Mouse (Mus musculus) neural tube, embryonic 11.5 days (tissue): Measurements from ENCODE around the gene Gm9918. TPM values are rescaled to one million over a fixed set of nuclear protein-coding genes. Genes with fewer than 3 reads are reported as not detected.

Experiments
- ATAC-seq: fragments of 200-750 bp; cut with Nextera tagmentation; 2 replicates; pipeline ENCODE4 v1.8.0; 2017; ENCODE audit warnings: moderate number of reproducible peaks, mild to moderate bottlenecking, moderate TSS enrichment, moderate library complexity; ENCODE audit not compliant: insufficient read depth, low FRiP score, low TSS enrichment
- DNase-seq: peaks from one replicate; pipeline ENCODE4 v3.0.0-alpha.2; 2015; ENCODE audit warnings: low spot score
- H3K27ac ChIP-seq: fragments of 300-500 bp; sonication (generic); 2 replicates; pipeline ENCODE4 v1.5.1; 2014; ENCODE audit warnings: low read depth, mild to moderate bottlenecking, low read length
- H3K27me3 ChIP-seq: fragments of 300-500 bp; sonication (generic); 2 replicates; pipeline ENCODE4 v1.6.1; 2014; ENCODE audit warnings: mild to moderate bottlenecking, low read length, mixed read lengths; ENCODE audit not compliant: control insufficient read depth, insufficient read depth
- H3K36me3 ChIP-seq: fragments of 300-500 bp; sonication (generic); 2 replicates; pipeline ENCODE4 v1.6.1; 2014; ENCODE audit warnings: mild to moderate bottlenecking, low read length, moderate library complexity, mixed read lengths; ENCODE audit not compliant: control insufficient read depth, insufficient read depth
- H3K4me1 ChIP-seq: fragments of 300-500 bp; sonication (generic); 2 replicates; pipeline ENCODE4 v1.6.1; 2014; ENCODE audit warnings: low read length, mixed read lengths; ENCODE audit not compliant: control insufficient read depth, insufficient read depth
- H3K4me2 ChIP-seq: fragments of 300-500 bp; sonication (generic); 2 replicates; pipeline ENCODE4 v1.6.1; 2014; ENCODE audit warnings: low read depth, mild to moderate bottlenecking, moderate library complexity
- H3K4me3 ChIP-seq: fragments of 300-500 bp; sonication (generic); 2 replicates; pipeline ENCODE4 v1.5.1; 2014; ENCODE audit warnings: low read depth, low read length
- H3K9ac ChIP-seq: fragments of 300-500 bp; sonication (generic); 2 replicates; pipeline ENCODE4 v1.6.1; 2014; ENCODE audit warnings: mild to moderate bottlenecking, low read length
- H3K9me3 ChIP-seq: fragments of 300-500 bp; sonication (generic); 2 replicates; pipeline ENCODE4 v1.6.1; 2016; ENCODE audit warnings: low read length; ENCODE audit not compliant: control insufficient read depth
- WGBS: fragments of 180-500 bp; shearing (Covaris S2); extraction: QIAGEN DNeasy Blood & Tissue Kit; methylation state at CpG from one replicate; pipeline ENCODE4 v1.1.7; 2014; 5-methylcytosine and 5-hydroxymethylcytosine counted together
- polyA plus RNA-seq: library from polyadenylated mRNA; unstranded; fragments of >200 nt; fragmentation: Nextera tagmentation; extraction: Ambion mirVana; gene quantifications from 2 replicates; pipeline ENCODE4 v1.2.1, GENCODE M21; 2014

Gene Gm9918
- polyA plus RNA-seq, 1 experiment from 2014 or later, result 0.20 TPM

DNA sequence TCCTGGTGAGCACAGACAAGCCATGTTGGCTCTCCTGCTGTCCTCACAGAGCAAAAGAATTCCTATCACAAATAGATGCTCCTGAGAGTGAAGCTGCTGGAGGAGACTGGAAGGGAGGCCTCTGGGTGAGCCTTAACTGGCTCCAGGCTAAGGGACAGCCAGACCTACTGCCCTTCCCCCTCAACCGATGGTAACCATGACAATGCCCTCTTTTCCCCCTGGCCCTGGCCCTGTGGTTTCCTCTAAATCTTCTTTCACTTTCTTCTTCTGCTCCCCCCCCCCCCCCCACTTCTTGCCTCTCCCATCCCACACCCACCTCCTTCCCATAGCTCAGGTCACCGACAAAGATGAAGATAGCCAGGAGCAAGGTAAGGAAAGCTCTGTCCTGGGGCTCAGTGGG is 36.5 kb upstream of the Gm9918 start:
- no peaks in the 10 kb centered on the region for H3K27me3 ChIP-seq

DNA sequence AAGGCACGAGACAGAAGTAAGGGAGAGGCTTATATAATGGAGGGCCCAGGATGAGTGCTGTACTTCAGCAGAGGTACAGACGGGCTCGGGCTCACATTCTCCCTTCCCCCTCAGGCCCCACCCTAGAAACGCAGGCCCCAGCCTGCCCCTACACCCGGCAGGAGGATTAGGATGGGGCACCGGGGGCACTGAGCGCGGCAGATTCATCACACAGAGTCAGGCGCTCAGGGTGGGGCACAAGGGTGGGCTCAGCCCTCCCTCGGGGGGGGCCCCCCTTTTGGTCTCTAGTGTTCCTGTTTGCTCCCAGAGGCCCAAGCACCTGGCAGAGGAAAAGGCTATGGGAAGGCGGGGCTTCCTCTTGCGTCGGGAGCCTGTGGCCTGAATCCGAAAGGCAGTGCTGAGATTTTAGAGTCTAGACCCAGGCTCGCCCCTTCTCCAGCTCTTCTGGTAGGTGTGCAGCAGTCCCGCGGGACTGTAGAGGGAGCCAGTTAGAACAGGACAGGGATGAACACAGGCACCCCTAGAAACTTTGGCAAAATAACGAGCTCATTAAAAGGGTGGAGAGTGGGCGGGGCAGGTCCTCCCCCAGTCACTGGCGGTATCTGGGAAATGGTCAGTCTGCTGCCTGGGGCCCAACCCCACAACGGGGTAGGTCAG is 34.9 kb upstream of the Gm9918 start:
- DNase-seq (no peak), ATAC-seq (no peak)
- Histone ChIP-seq H3K36me3 (no peaks in the 10 kb centered on the region), H3K4me1 (no peaks in the 10 kb centered on the region), H3K9me3 (no peaks in the 10 kb centered on the region), H3K27me3 (no peaks in the 10 kb centered on the region), H3K9ac (no peak overlapping the region), H3K27ac (no peak overlapping the region), H3K4me3 (no peak overlapping the region), H3K4me2 (no peak overlapping the region)
- 42% methylated on average over 21 of the region's 21 CpGs for WGBS

More for the DNA sequence above, 36.5 kb upstream of the Gm9918 start:
- 39% methylated on average over 2 of the region's 2 CpGs for WGBS
- ATAC-seq, result no peak
- no peaks in the 10 kb centered on the region for H3K36me3 ChIP-seq
- H3K27ac ChIP-seq, result no peak overlapping the region
- H3K4me2 ChIP-seq, result no peak overlapping the region
- no peak overlapping the region for H3K4me3 ChIP-seq
- H3K4me1 ChIP-seq, result no peaks in the 10 kb centered on the region
- no peak for DNase-seq
- no peaks in the 10 kb centered on the region for H3K9me3 ChIP-seq
- H3K9ac ChIP-seq, result no peak overlapping the region

DNA sequence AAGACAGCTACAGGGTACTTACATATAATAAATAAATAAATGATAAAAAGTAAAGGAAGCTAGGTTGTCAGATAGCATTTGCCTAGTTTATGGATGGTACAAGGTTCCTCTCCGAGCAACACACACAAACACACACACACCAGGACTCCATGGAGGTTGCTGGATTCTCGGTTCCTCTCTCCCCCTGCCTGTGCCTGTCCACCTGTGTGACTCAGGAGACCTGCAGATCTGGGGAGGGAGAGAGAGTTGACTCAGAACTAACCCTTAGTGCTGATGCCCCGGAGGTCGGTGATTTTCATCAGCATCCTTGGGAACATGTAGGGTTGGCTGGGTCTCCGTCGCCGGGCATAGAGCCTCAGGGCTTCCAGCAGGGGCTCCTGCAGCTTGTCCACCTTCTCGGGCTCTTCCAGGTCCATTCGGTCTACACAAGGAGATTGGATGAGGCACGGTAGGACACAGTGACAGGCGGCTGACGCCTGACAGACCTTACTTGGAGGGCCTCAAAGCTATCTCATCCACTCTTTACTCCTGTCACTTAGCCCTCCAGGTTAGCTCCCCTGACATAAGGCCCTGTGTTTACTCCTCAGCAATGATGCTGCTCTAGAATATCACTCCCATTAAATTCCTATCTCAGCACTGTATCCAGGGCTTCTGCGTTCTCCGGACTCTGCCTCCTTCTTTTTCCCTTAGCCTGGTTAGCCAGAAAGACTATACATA is 31.7 kb upstream of the Gm9918 start:
- DNase-seq (no peak), ATAC-seq (no peak)
- WGBS, result 89% methylated on average over 14 of the region's 14 CpGs
- Histone ChIP-seq H3K4me1 (peaks cover 9% of the 10 kb centered on the region), H3K36me3 (no peaks in the 10 kb centered on the region), H3K9me3 (no peaks in the 10 kb centered on the region), H3K4me2 (no peak overlapping the region), H3K27me3 (0 out of 2 replicates have a peak, but pooled peaks cover under 1% of the 10 kb centered on the region), H3K27ac (no peak overlapping the region), H3K4me3 (no peak overlapping the region), H3K9ac (no peak overlapping the region)

DNA sequence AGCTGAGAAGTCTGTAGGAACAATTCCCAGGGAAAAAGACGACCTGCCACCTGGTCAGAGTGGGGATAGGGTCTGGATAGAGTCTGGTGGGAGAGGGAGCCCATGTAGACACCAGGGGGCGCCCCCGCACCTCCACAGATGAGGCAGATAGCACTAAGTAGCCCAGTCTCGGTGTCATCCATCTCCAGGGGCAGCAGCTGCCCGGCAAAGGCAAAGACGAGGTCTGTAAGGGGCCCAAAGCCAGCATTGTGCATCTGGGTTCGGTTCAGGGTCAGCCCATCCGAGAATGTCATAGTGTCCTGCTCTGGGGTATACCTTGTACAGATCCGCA is 31.1 kb upstream of the Gm9918 start:
- Histone ChIP-seq H3K4me2 (no peak overlapping the region), H3K4me3 (no peak overlapping the region), H3K27me3 (0 out of 2 replicates have a peak, but pooled peaks cover 6% of the 10 kb centered on the region), H3K36me3 (no peaks in the 10 kb centered on the region), H3K27ac (no peak overlapping the region), H3K9me3 (no peaks in the 10 kb centered on the region), H3K9ac (no peak overlapping the region), H3K4me1 (peaks cover 14% of the 10 kb centered on the region)
- peak; percentile 76 for ATAC-seq
- 14% methylated on average over 9 of the region's 9 CpGs for WGBS
- peak; percentile 88 for DNase-seq

DNA sequence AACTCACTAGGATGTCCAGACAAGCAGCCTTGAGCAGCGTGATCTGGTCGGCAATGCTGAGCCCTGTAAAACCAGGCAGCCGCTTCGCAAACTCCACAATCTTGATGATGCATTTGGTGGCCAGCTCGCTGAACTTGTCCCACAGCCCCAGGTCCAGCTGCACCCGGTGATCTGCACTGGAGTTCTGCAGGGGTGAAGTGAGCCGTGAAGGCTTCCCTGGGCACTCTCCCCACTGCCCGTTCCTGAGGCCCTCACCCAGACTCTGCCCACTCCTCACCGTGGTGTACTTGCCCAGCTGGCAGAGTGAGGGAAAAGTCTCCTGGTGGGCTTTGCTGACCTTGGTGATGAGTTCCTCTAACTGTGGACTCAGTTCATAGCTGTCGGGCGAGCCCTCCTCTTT is 30.5 kb upstream of the Gm9918 start:
- Histone ChIP-seq H3K27ac (no peak overlapping the region), H3K9ac (no peak overlapping the region), H3K27me3 (peaks cover 9% of the 10 kb centered on the region; the same call in 1 of the 2 replicates), H3K9me3 (no peaks in the 10 kb centered on the region), H3K4me1 (peaks cover 16% of the 10 kb centered on the region), H3K4me3 (no peak overlapping the region), H3K4me2 (no peak overlapping the region), H3K36me3 (no peaks in the 10 kb centered on the region)
- 82% methylated on average over 11 of the region's 11 CpGs for WGBS
- DNase-seq, result no peak
- no peak for ATAC-seq

DNA sequence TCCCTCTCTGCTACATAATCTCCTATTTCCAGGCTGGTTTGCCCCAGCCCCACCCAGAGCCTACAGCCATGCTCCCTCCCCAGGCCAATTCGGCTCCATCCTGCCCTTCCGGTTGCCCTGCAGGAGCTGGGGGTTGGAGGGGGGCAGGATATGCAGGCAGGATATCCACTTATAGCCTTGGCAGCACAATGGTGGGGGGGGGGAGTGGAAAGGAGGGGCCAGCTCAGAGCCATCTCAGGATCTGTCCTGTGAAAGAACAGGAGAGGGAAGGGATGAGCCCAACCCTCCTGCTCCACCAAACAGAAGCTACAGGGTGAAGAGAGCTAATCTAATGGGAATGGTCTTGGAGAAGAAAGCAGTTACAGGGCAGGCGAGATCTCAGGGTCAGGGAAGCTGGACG is 29.8 kb upstream of the Gm9918 start:
- DNase-seq, result no peak
- Histone ChIP-seq H3K36me3 (no peaks in the 10 kb centered on the region), H3K4me1 (peaks cover 22% of the 10 kb centered on the region), H3K9ac (no peak overlapping the region), H3K27ac (no peak overlapping the region), H3K4me2 (no peak overlapping the region), H3K9me3 (no peaks in the 10 kb centered on the region), H3K27me3 (peaks cover 17% of the 10 kb centered on the region), H3K4me3 (no peak overlapping the region)
- ATAC-seq, result no peak
- 89% methylated on average over 4 of the region's 4 CpGs for WGBS

DNA sequence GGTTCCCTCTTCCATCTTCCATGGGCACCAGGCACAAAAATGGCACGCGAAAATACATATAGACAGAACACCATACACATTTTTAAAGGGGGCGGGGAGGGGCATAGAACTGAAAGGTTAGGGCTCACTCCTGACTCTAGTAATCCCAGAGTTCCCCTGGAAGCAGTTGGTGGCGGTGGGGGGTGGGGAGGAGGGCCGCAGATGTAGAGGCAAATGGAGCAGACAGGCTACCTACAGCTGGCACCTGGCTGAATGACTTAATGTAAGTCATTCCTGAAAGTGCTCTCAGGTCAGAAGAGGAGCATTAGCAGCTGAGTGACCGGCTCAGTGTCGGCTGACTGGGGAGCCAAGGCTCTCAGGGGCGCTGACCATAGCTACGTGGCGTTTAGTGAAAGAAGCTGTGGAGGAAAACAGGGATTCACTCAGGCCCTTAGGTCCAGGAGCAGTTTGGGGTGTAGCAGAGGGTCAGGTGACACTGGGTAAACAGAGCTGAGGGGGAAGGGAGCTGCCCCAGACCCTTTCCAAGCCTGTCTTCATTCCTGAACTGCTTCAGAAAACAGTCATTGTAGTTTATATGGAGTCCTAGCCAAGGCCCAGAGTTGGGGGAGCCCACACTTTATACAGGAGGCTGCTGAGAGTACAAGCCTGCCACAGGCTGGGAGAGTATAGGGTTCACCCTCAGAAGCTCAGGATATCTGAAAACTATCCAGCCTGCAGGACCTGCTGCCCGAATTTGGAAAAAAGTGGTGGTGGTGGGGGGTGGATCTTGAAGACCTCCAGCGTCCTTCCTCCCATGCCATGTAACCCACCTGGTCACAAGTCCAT is 27.7 kb upstream of the Gm9918 start:
- no peak for ATAC-seq
- Histone ChIP-seq H3K27me3 (peaks cover 17% of the 10 kb centered on the region), H3K9ac (no peak overlapping the region), H3K36me3 (no peaks in the 10 kb centered on the region), H3K4me1 (peaks cover 22% of the 10 kb centered on the region), H3K27ac (no peak overlapping the region), H3K4me3 (no peak overlapping the region), H3K9me3 (no peaks in the 10 kb centered on the region), H3K4me2 (no peak overlapping the region)
- no peak for DNase-seq
- 23% methylated on average over 12 of the region's 12 CpGs for WGBS

DNA sequence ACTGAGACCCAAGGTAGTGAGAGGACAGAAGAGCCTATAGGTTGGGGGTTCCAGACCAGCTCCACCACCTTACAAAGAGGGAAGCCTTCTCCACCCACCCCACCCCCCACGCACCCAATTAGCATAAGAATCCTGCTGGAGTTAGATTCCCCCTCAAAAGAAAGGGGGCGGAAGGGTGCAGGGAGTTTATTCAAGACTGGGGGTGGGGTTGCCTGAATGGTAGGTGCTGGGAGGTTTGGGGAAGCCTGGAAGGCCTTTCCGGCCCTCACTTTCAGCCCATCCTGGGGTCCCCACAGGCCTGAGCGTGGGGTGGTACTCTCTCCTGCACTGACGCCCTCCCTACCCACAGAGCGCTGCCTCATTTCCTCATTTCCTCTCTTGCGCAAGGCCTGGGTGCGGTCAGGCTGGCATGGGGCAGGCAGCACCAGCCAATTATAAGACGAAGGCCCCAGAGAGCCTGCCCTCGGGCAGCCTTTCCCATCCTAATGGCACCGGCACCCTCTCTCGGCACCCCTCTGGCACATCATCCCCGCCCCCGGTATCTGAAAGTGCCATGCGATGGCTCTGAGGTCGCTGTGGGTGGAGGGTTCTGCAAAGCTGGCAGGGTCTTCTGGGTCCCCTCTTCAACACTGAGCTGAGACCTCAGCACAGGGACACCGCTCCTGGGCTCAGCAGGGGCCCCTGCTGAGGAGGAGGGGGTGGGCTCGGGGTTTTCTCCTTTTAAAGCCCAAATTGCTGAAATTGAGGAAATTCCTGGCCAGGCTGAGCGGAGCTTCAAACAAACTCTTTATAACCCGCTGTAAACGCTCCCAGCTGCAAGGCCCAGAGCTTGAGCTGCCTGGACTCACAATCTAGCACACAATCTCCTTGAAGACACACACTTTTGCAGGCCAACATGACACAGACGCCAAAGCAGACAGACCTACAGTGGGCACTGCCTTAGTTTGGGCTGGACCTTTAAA is 26.9 kb upstream of the Gm9918 start:
- H3K27ac ChIP-seq, result no peak overlapping the region
- peak overlapping the region; percentile 34 for H3K4me2 ChIP-seq
- no peak for DNase-seq
- ATAC-seq, result no peak
- peaks cover 17% of the 10 kb centered on the region for H3K27me3 ChIP-seq
- 0 out of 2 replicates have a peak overlapping the region, but pooled peaks have one; percentile 8 for H3K4me3 ChIP-seq
- no peak overlapping the region; the same call in 1 of the 2 replicates for H3K9ac ChIP-seq
- 9% methylated on average over 22 of the region's 22 CpGs for WGBS
- peaks cover 25% of the 10 kb centered on the region for H3K4me1 ChIP-seq
- no peaks in the 10 kb centered on the region for H3K36me3 ChIP-seq
- no peaks in the 10 kb centered on the region for H3K9me3 ChIP-seq
